Mouse (Mus musculus): ENCODE data around the gene Lpcat1. TPM values are rescaled to one million over a fixed set of nuclear protein-coding genes. Genes with fewer than 3 reads are reported as not detected.

The Lpcat1 gene
- polyA plus RNA-seq, 1 experiment from 2014 or later: 26.6 TPM

GRCm38 (mm10) chr13:73429605-73430321 is 37.2 kb upstream of the Lpcat1 start:
- Histone ChIP-seq H3K9ac (ENCODE audit: low read depth, low read length) (no peak overlapping the region), H3K36me3 (ENCODE audit: control insufficient read depth, insufficient read depth, low read length) (no peaks in the 10 kb centered on the region), H3K4me2 (no peak overlapping the region), H3K27ac (ENCODE audit: low read depth, low read length) (no peak overlapping the region), H3K4me1 (ENCODE audit: control insufficient read depth, insufficient read depth, low read length) (no peaks in the 10 kb centered on the region), H3K9me3 (replicated peaks; ENCODE audit: control insufficient read depth, low read length) (no peaks in the 10 kb centered on the region), H3K27me3 (ENCODE audit: control insufficient read depth, insufficient read depth, low read length) (peaks cover 2% of the 10 kb centered on the region; the same call in 1 of the 2 replicates), H3K4me3 (ENCODE audit: low read depth, low read length) (no peak overlapping the region)
- 76% methylated on average over 6 of the region's 6 CpGs for WGBS (ENCODE audit: insufficient replicate concordance)
- ATAC-seq (replicated peaks; ENCODE audit: insufficient number of reproducible peaks, low FRiP score, low TSS enrichment): no peak

- Histone ChIP-seq H3K4me1 (ENCODE audit: control insufficient read depth, insufficient read depth, low read length) (no peaks in the 10 kb centered on the region), H3K36me3 (ENCODE audit: control insufficient read depth, insufficient read depth, low read length) (no peaks in the 10 kb centered on the region), H3K9me3 (replicated peaks; ENCODE audit: control insufficient read depth, low read length) (no peaks in the 10 kb centered on the region), H3K27me3 (ENCODE audit: control insufficient read depth, insufficient read depth, low read length) (no peaks in the 10 kb centered on the region), H3K9ac (ENCODE audit: low read depth, low read length) (no peak overlapping the region), H3K4me3 (ENCODE audit: low read depth, low read length) (no peak overlapping the region), H3K4me2 (no peak overlapping the region), H3K27ac (ENCODE audit: low read depth, low read length) (no peak overlapping the region)
- ATAC-seq (replicated peaks; ENCODE audit: insufficient number of reproducible peaks, low FRiP score, low TSS enrichment): no peak; the same call in 1 of the 2 replicates
- WGBS (ENCODE audit: insufficient replicate concordance): 74% methylated on average over 7 of the region's 7 CpGs
These were observed 34.4 kb upstream of the Lpcat1 start for GRCm38 (mm10) chr13:73432466-73433149.

- 70% methylated on average over 15 of the region's 15 CpGs for WGBS (ENCODE audit: insufficient replicate concordance)
- no peak for ATAC-seq (replicated peaks; ENCODE audit: insufficient number of reproducible peaks, low FRiP score, low TSS enrichment)
- H3K4me1 ChIP-seq (ENCODE audit: control insufficient read depth, insufficient read depth, low read length): no peaks in the 10 kb centered on the region
- no peak overlapping the region for H3K9ac ChIP-seq (ENCODE audit: low read depth, low read length)
- H3K27ac ChIP-seq (ENCODE audit: low read depth, low read length): no peak overlapping the region
- H3K27me3 ChIP-seq (ENCODE audit: control insufficient read depth, insufficient read depth, low read length): no peaks in the 10 kb centered on the region
- no peak overlapping the region for H3K4me3 ChIP-seq (ENCODE audit: low read depth, low read length)
- H3K36me3 ChIP-seq (ENCODE audit: control insufficient read depth, insufficient read depth, low read length): no peaks in the 10 kb centered on the region
- H3K4me2 ChIP-seq: no peak overlapping the region
- no peaks in the 10 kb centered on the region for H3K9me3 ChIP-seq (replicated peaks; ENCODE audit: control insufficient read depth, low read length)
These were observed 33.1 kb upstream of the Lpcat1 start for GRCm38 (mm10) chr13:73433681-73434535.

- 78% methylated on average over 5 of the region's 5 CpGs for WGBS (ENCODE audit: insufficient replicate concordance)
- Histone ChIP-seq H3K27me3 (ENCODE audit: control insufficient read depth, insufficient read depth, low read length) (no peaks in the 10 kb centered on the region), H3K4me1 (ENCODE audit: control insufficient read depth, insufficient read depth, low read length) (no peaks in the 10 kb centered on the region), H3K27ac (ENCODE audit: low read depth, low read length) (no peak overlapping the region), H3K9ac (ENCODE audit: low read depth, low read length) (no peak overlapping the region), H3K4me2 (no peak overlapping the region), H3K9me3 (replicated peaks; ENCODE audit: control insufficient read depth, low read length) (no peaks in the 10 kb centered on the region), H3K36me3 (ENCODE audit: control insufficient read depth, insufficient read depth, low read length) (no peaks in the 10 kb centered on the region), H3K4me3 (ENCODE audit: low read depth, low read length) (no peak overlapping the region)
- no peak for ATAC-seq (replicated peaks; ENCODE audit: insufficient number of reproducible peaks, low FRiP score, low TSS enrichment)
These were observed 32.3 kb upstream of the Lpcat1 start for GRCm38 (mm10) chr13:73434687-73435086.

GRCm38 (mm10) chr13:73435662-73436061 is 31.3 kb upstream of the Lpcat1 start:
- Histone ChIP-seq H3K4me3 (ENCODE audit: low read depth, low read length) (no peak overlapping the region), H3K36me3 (ENCODE audit: control insufficient read depth, insufficient read depth, low read length) (no peaks in the 10 kb centered on the region), H3K9ac (ENCODE audit: low read depth, low read length) (no peak overlapping the region), H3K27me3 (ENCODE audit: control insufficient read depth, insufficient read depth, low read length) (no peaks in the 10 kb centered on the region), H3K4me2 (no peak overlapping the region), H3K9me3 (replicated peaks; ENCODE audit: control insufficient read depth, low read length) (no peaks in the 10 kb centered on the region), H3K4me1 (ENCODE audit: control insufficient read depth, insufficient read depth, low read length) (no peaks in the 10 kb centered on the region), H3K27ac (ENCODE audit: low read depth, low read length) (no peak overlapping the region)
- 75% methylated on average over 7 of the region's 7 CpGs for WGBS (ENCODE audit: insufficient replicate concordance)
- no peak for ATAC-seq (replicated peaks; ENCODE audit: insufficient number of reproducible peaks, low FRiP score, low TSS enrichment)

- H3K9me3 ChIP-seq (replicated peaks; ENCODE audit: control insufficient read depth, low read length): no peaks in the 10 kb centered on the region
- no peak for ATAC-seq (replicated peaks; ENCODE audit: insufficient number of reproducible peaks, low FRiP score, low TSS enrichment)
- WGBS (ENCODE audit: insufficient replicate concordance): 76% methylated on average over 9 of the region's 9 CpGs
- no peak overlapping the region for H3K4me3 ChIP-seq (ENCODE audit: low read depth, low read length)
- no peak overlapping the region for H3K27ac ChIP-seq (ENCODE audit: low read depth, low read length)
- H3K4me1 ChIP-seq (ENCODE audit: control insufficient read depth, insufficient read depth, low read length): no peaks in the 10 kb centered on the region
- no peak overlapping the region for H3K9ac ChIP-seq (ENCODE audit: low read depth, low read length)
- no peaks in the 10 kb centered on the region for H3K27me3 ChIP-seq (ENCODE audit: control insufficient read depth, insufficient read depth, low read length)
- no peak overlapping the region for H3K4me2 ChIP-seq
- no peaks in the 10 kb centered on the region for H3K36me3 ChIP-seq (ENCODE audit: control insufficient read depth, insufficient read depth, low read length)
These were observed 27.9 kb upstream of the Lpcat1 start for GRCm38 (mm10) chr13:73439057-73439456.

GRCm38 (mm10) chr13:73441032-73441431 is 26.0 kb upstream of the Lpcat1 start:
- Histone ChIP-seq H3K9me3 (replicated peaks; ENCODE audit: control insufficient read depth, low read length) (no peaks in the 10 kb centered on the region), H3K4me3 (ENCODE audit: low read depth, low read length) (no peak overlapping the region), H3K27me3 (ENCODE audit: control insufficient read depth, insufficient read depth, low read length) (no peaks in the 10 kb centered on the region), H3K4me1 (ENCODE audit: control insufficient read depth, insufficient read depth, low read length) (no peaks in the 10 kb centered on the region), H3K36me3 (ENCODE audit: control insufficient read depth, insufficient read depth, low read length) (no peaks in the 10 kb centered on the region), H3K4me2 (no peak overlapping the region), H3K9ac (ENCODE audit: low read depth, low read length) (no peak overlapping the region), H3K27ac (ENCODE audit: low read depth, low read length) (no peak overlapping the region)
- 77% methylated on average over 4 of the region's 4 CpGs for WGBS (ENCODE audit: insufficient replicate concordance)
- ATAC-seq (replicated peaks; ENCODE audit: insufficient number of reproducible peaks, low FRiP score, low TSS enrichment): no peak

- H3K4me1 ChIP-seq (ENCODE audit: control insufficient read depth, insufficient read depth, low read length): peaks cover 5% of the 10 kb centered on the region; the same call in 1 of the 2 replicates
- H3K4me3 ChIP-seq (ENCODE audit: low read depth, low read length): no peak overlapping the region
- no peaks in the 10 kb centered on the region for H3K27me3 ChIP-seq (ENCODE audit: control insufficient read depth, insufficient read depth, low read length)
- H3K36me3 ChIP-seq (ENCODE audit: control insufficient read depth, insufficient read depth, low read length): no peaks in the 10 kb centered on the region
- no peak overlapping the region for H3K4me2 ChIP-seq
- no peaks in the 10 kb centered on the region for H3K9me3 ChIP-seq (replicated peaks; ENCODE audit: control insufficient read depth, low read length)
- H3K27ac ChIP-seq (ENCODE audit: low read depth, low read length): no peak overlapping the region
- H3K9ac ChIP-seq (ENCODE audit: low read depth, low read length): no peak overlapping the region
- ATAC-seq (replicated peaks; ENCODE audit: insufficient number of reproducible peaks, low FRiP score, low TSS enrichment): no peak
- 79% methylated on average over 5 of the region's 5 CpGs for WGBS (ENCODE audit: insufficient replicate concordance)
These were observed 25.3 kb upstream of the Lpcat1 start for GRCm38 (mm10) chr13:73441686-73442085.
